Mouse (Mus musculus) erythroblast, embryonic 14.5 days (primary cell): ENCODE results near the gene Eef1e1. TPM values are rescaled to one million over a fixed set of nuclear protein-coding genes. Genes with fewer than 3 reads are reported as not detected.
A peak's percentile ranks its signal among the peaks of the same experiment; 100 is the strongest.

Source experiments
- H3K27me3 ChIP-seq: 2 replicates; pipeline ENCODE4 v1.6.1; 2012; ENCODE audit warnings: inconsistent platforms; ENCODE audit not compliant: control insufficient read depth
- H3K36me3 ChIP-seq: 2 replicates; pipeline ENCODE4 v1.6.1; 2012; ENCODE audit warnings: mild to moderate bottlenecking, inconsistent platforms; ENCODE audit not compliant: control insufficient read depth
- H3K4me1 ChIP-seq: 2 replicates; pipeline ENCODE4 v1.6.1; 2012; ENCODE audit warnings: inconsistent platforms; ENCODE audit not compliant: control insufficient read depth
- H3K4me3 ChIP-seq: replicated peaks from 2 replicates; pipeline ENCODE3; 2012; ENCODE audit warnings: moderate library complexity, mild to moderate bottlenecking, inconsistent platforms
- H3K9me3 ChIP-seq: 2 replicates; pipeline ENCODE4 v1.6.1; 2012; ENCODE audit warnings: low read length, inconsistent platforms, mixed read lengths; ENCODE audit not compliant: control insufficient read depth
- GATA1 ChIP-seq: IDR thresholded peaks from 2 replicates; pipeline ENCODE4 v1.6.1; 2012; ENCODE audit warnings: low read length, inconsistent platforms, mixed read lengths
- TAL1 ChIP-seq: IDR thresholded peaks from 3 replicates; pipeline ENCODE4 v1.6.1; 2012; ENCODE audit warnings: low read length, inconsistent platforms, mixed read lengths
- polyA plus RNA-seq: library from polyadenylated mRNA; stranded (reverse); fragments of >175 nt; gene quantifications from 2 replicates; pipeline ENCODE4 v1.2.3, GENCODE M21; 2012

Eef1e1 gene
- polyA plus RNA-seq, 1 experiment: 2.4 TPM

- TF ChIP-seq TAL1: no peak
- TF ChIP-seq GATA1: no peak
- Histone ChIP-seq H3K4me1 (peaks cover 51% of the 10 kb centered on the region), H3K9me3 (peaks cover 7% of the 10 kb centered on the region), H3K4me3 (peak overlapping the region; percentile 10), H3K27me3 (no peaks in the 10 kb centered on the region), H3K36me3 (peaks cover 81% of the 10 kb centered on the region)
These were observed 45.3 kb downstream of the Eef1e1 start for GRCm38 (mm10) chr13:38613583-38613982.

DNA sequence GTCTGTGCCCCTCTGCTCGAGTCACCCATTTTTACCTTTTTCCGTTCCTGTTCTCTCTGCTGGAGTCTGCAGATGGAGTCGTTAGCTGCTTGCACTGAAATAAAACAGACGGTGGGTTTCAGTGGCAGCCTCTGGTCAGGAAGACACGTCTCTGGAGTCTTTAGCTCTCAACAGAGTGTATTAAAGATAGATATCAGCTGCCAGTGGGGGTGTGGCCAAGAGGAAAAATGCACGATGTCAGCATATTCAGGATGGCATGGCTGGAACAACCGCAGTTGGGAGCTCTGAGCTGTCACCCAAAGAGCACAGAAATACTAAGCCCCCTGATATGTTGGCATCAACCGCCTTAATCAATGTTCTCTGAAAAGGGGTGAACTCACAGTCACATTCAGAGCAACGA, 46.2 kb downstream of the Eef1e1 start:
- Histone ChIP-seq H3K27me3 (no peaks in the 10 kb centered on the region), H3K4me1 (peaks cover 47% of the 10 kb centered on the region), H3K4me3 (no peak overlapping the region), H3K9me3 (peaks cover 7% of the 10 kb centered on the region), H3K36me3 (peaks cover 74% of the 10 kb centered on the region)
- TF ChIP-seq GATA1 (no peak), TAL1 (no peak)

DNA sequence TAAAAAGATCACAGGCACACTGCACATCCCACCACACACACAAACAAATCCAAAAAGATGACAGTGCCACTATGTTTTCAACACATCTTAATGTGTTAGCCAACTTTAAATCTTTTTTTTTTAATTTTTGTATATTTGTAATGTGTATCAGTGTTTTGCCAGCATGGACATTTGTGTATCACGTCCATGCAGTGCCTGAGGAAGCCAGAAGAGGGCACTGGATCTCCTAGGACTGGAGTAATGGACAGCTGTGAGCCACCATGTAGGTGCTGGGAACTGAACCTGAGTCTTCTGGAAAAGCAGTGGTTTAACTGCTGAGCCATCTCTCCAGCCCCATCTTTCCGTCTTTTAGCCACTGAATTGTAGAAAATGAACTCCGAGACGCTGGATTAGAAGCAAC, 46.7 kb downstream of the Eef1e1 start:
- TF ChIP-seq TAL1: no peak
- Histone ChIP-seq H3K36me3 (peaks cover 73% of the 10 kb centered on the region), H3K27me3 (no peaks in the 10 kb centered on the region), H3K4me3 (no peak overlapping the region), H3K4me1 (peaks cover 49% of the 10 kb centered on the region), H3K9me3 (peaks cover 7% of the 10 kb centered on the region)

DNA sequence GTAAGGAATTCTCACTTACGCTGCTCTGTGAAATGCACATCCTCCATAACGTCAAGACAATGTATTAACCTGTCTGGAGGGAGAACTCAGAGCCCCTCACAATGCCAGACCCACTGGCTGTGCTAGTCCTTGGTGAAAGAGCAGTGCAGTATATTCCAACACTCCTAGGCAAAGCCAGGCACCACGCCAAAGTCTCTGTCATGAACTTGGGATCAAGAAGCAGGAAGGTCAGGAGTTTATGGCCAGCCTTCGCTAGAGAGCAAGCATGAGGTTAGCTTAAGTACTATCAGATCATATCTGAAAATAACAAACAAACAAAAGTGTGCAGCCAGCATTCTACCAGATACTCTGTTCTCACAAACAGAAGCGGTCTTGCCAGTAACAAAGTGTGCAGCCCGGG, 48.5 kb downstream of the Eef1e1 start:
- Histone ChIP-seq H3K9me3 (peaks cover 7% of the 10 kb centered on the region), H3K27me3 (no peaks in the 10 kb centered on the region), H3K4me3 (no peak overlapping the region), H3K36me3 (peaks cover 64% of the 10 kb centered on the region), H3K4me1 (peaks cover 44% of the 10 kb centered on the region)
- TF ChIP-seq TAL1 (no peak), GATA1 (no peak)

DNA sequence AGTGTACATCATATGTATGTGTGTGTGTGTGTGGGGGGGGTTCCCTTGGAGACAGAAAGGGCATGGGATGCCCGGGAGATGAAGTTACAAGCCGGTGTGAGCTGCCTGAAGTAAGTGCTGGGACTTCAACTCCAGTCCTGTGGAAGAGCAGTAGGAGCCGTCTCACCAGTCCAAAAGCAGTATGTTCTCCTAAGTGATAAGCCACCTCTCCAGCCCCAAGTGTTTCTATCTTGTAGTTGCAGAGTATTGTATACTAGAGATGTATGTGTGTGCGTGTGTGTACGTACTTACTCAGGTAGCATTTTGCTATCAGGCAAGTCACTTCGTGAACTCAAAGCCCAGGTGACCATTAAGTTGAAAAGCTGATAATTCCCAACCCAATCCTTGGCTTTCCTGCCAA, 51.7 kb downstream of the Eef1e1 start:
- Histone ChIP-seq H3K4me3 (no peak overlapping the region), H3K9me3 (no peaks in the 10 kb centered on the region), H3K36me3 (peaks cover 58% of the 10 kb centered on the region), H3K27me3 (no peaks in the 10 kb centered on the region), H3K4me1 (peaks cover 18% of the 10 kb centered on the region)
- TF ChIP-seq TAL1: no peak
- TF ChIP-seq GATA1: no peak

- Histone ChIP-seq H3K4me1 (peaks cover 18% of the 10 kb centered on the region), H3K36me3 (peaks cover 46% of the 10 kb centered on the region), H3K27me3 (no peaks in the 10 kb centered on the region), H3K4me3 (no peak overlapping the region), H3K9me3 (no peaks in the 10 kb centered on the region)
- TF ChIP-seq GATA1 (no peak), TAL1 (no peak)
These were observed 53.5 kb downstream of the Eef1e1 start for GRCm38 (mm10) chr13:38605353-38605752.

DNA sequence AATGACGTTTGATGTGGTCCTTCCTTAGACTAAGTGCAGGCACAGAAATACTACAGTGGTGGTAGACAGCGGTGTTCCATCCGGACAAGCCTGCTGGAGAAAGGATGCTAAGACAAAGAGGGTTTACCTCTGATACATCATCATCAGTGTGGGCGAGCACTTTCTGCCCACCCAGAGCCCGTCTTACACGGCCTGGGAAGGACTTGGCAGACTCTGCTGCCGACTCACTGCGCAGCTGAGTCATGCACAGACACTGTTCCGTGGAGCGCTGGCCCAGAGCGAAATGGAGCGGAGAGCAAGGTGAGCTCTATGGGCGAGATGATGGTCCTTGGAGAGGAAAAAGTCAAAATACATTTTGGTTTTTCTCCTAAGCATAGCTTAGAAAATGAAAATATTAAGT, 55.9 kb downstream of the Eef1e1 start:
- TF ChIP-seq TAL1 (no peak), GATA1 (no peak)
- H3K4me3 ChIP-seq: no peak overlapping the region
- H3K36me3 ChIP-seq: peaks cover 42% of the 10 kb centered on the region
- no peaks in the 10 kb centered on the region for H3K27me3 ChIP-seq
- H3K9me3 ChIP-seq: no peaks in the 10 kb centered on the region
- peaks cover 18% of the 10 kb centered on the region for H3K4me1 ChIP-seq

DNA sequence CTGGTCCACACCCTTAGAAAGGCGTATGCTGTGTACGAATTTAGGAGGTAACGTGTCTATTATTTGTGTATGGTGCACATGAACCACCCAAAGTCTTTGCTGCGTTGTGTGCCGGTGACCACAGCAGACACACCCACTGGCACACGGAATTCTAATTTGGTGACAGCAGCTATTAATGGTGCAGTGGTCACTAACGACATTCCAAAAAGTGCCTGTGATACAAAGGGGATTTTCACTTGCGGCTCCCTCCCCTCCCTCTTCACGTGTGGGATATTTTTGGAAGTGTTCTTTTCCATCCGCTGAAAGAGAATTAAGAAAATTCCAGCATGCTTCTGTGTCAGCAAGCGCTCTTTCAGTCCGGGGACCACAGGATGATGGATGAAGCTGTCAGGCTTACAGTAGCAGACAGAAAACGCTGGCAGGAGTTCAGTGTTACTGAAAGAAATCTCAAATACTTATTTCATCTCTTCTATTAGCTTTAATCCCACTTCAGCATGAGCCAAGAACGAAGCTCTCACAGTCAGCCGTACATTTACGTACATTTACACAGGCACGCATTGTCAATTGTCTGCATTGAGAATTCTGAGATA, 56.5 kb downstream of the Eef1e1 start:
- H3K36me3 ChIP-seq: peaks cover 42% of the 10 kb centered on the region
- peaks cover 14% of the 10 kb centered on the region for H3K4me1 ChIP-seq

GRCm38 (mm10) chr13:38600811-38601210, 58.0 kb downstream of the Eef1e1 start:
- Histone ChIP-seq H3K4me1 (peaks cover 2% of the 10 kb centered on the region), H3K27me3 (no peaks in the 10 kb centered on the region), H3K4me3 (no peak overlapping the region), H3K9me3 (no peaks in the 10 kb centered on the region), H3K36me3 (peaks cover 33% of the 10 kb centered on the region)
- TF ChIP-seq GATA1 (no peak), TAL1 (no peak)

More for the DNA sequence above, 56.5 kb downstream of the Eef1e1 start:
- Histone ChIP-seq H3K27me3 (no peaks in the 10 kb centered on the region), H3K4me3 (no peak overlapping the region), H3K9me3 (no peaks in the 10 kb centered on the region)
- no peak for TF ChIP-seq TAL1
- TF ChIP-seq GATA1: no peak

DNA sequence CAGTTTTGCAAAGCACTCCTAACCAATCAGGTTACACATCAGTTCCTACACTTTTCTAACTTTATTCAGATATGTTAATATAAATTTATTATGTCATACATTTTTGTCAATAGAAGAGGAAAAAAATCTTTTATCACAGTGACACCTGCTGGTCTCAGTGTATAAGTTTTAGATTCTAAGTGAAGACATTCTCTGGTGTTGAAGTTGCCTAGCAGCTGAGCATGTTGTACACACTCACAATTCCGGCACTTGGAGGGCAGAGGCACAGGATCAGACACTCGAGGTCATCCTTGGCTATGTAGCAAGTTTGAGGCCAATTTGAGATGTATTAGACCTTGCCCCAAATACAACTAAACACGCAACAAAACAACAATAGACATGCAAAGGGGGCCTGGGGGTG, 61.8 kb downstream of the Eef1e1 start:
- Histone ChIP-seq H3K4me1 (no peaks in the 10 kb centered on the region; the same call in 1 of the 2 replicates), H3K27me3 (peaks cover 3% of the 10 kb centered on the region; the same call in 1 of the 2 replicates), H3K4me3 (no peak overlapping the region), H3K9me3 (no peaks in the 10 kb centered on the region), H3K36me3 (peaks cover 11% of the 10 kb centered on the region)
- TF ChIP-seq TAL1 (no peak), GATA1 (no peak)
